In genomic region chr4:108163291-108163690, GRCm38 (mm10) we compare ENCODE assay signal across 22 mouse cellular contexts. TPM values are rescaled to one million over a fixed set of nuclear protein-coding genes. Genes with fewer than 3 reads are reported as not detected.
"Had no signal": no experiment of that assay in that cellular context is flagged by ENCODE, and none has a peak within 500 bp of the region (broad histone marks: within the 10 kb centered on the region; RNA-seq: fewer than 3 reads in every experiment).

No protein-coding gene starts in this region.

- H3K9me3 ChIP-seq: lung, embryonic 15.5 days; megakaryocyte, embryonic 14.5 days; midbrain, embryonic 13.5 days; midbrain, embryonic 15.5 days; neural tube, embryonic 12.5 days; stomach, embryonic 15.5 days had no signal

- DNase-seq: liver, postnatal 0 days; lung, adult 2 months; lung, postnatal 14 days; lung, postnatal 36 days; right cerebral cortex, postnatal 14 days; thymus, adult 2 months; thymus, postnatal 36 days had no signal

- H3K36me3 ChIP-seq: lung, embryonic 15.5 days; midbrain, embryonic 13.5 days; midbrain, embryonic 15.5 days; neural tube, embryonic 12.5 days; stomach, embryonic 15.5 days had no signal

- H3K27ac ChIP-seq: lung, embryonic 15.5 days; macrophage; midbrain, embryonic 13.5 days; midbrain, embryonic 15.5 days; neural tube, embryonic 12.5 days; stomach, embryonic 15.5 days; stomach, postnatal 0 days had no signal

- H3K9ac ChIP-seq: liver, postnatal 0 days; lung, embryonic 15.5 days; midbrain, embryonic 13.5 days; midbrain, embryonic 15.5 days; neural tube, embryonic 12.5 days; stomach, embryonic 15.5 days had no signal

- H3K27me3 ChIP-seq: lung, embryonic 15.5 days; stomach, embryonic 15.5 days had no signal

- H3K4me1 ChIP-seq: neural tube, embryonic 12.5 days; stomach, embryonic 15.5 days had no signal

- H3K4me3 ChIP-seq: lung, embryonic 15.5 days; megakaryocyte, embryonic 14.5 days; midbrain, embryonic 13.5 days; midbrain, embryonic 15.5 days; neural tube, embryonic 12.5 days; stomach, embryonic 15.5 days had no signal

RNA-seq across cellular contexts. Expression of gene Echdc2, which starts 1.9 kb away (rescaled TPM):
- total RNA-seq: monocyte, adult 5-6 weeks; neutrophil, adult 5-6 weeks had no signal
- polyA plus RNA-seq: macrophage had no signal

RNA-seq across cellular contexts. Expression of gene Zyg11a, which starts 54.6 kb away (rescaled TPM):
- total RNA-seq: megakaryocyte progenitor cell, adult 5-6 weeks; midbrain, postnatal 0 days; monocyte, adult 5-6 weeks; neutrophil, adult 5-6 weeks had no signal
- polyA plus RNA-seq: lung, postnatal 0 days; macrophage; midbrain, embryonic 11.5 days; midbrain, embryonic 13.5 days; midbrain, embryonic 15.5 days; midbrain, postnatal 0 days; neural tube, embryonic 12.5 days; neural tube, embryonic 14.5 days had no signal
